Mouse (Mus musculus) olfactory bulb, adult 2 months (tissue): ENCODE results near the gene Tab2.

Experiments used
- CTCF ChIP-seq: fragments of 200-500 bp; IDR thresholded peaks from 2 replicates; pipeline ENCODE4 v1.5.1; 2012; ENCODE audit warnings: low read depth, mild to moderate bottlenecking, low read length, moderate library complexity; ENCODE audit not compliant: insufficient read depth
- POLR2A ChIP-seq: fragments of 200-500 bp; IDR thresholded peaks from 2 replicates; pipeline ENCODE4 v1.6.1; 2012; ENCODE audit warnings: mild to moderate bottlenecking, low read depth, low read length, moderate library complexity; ENCODE audit not compliant: insufficient read depth

DNA sequence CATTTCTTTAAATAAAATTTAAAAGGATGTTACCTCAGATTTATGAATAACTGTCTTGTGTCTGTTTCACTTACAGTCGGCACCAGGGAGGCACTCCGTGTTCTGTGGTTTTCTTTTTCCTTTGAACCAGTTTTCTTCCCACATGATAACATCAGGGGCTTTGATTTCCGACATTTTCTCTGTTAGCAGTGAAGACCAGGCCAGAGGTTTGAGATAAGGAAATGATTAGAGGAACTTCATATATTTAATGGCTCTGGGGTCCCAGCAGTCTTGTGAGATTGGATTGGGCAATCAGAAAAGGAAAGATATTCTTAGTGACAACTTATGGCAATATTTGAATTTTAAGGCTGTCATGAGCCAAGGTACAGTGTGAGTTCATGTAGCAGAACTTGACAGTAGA, 11.1 kb upstream of the Tab2 start:
- TF ChIP-seq CTCF (no peak), POLR2A (no peak)
